Mouse (Mus musculus) embryonic fibroblast, embryonic 13.5 days (primary cell): ENCODE data around the gene E130308A19Rik.

Source experiments
- CTCF ChIP-seq: IDR thresholded peaks from 2 replicates; pipeline ENCODE4 v1.5.1; 2011; ENCODE audit warnings: mild to moderate bottlenecking, control low read depth, low read length, moderate library complexity, borderline replicate concordance; ENCODE audit not compliant: insufficient read depth
- POLR2A ChIP-seq: IDR thresholded peaks from 2 replicates; pipeline ENCODE4 v1.6.1; 2011; ENCODE audit warnings: low read depth, mild to moderate bottlenecking, control low read depth, low read length, moderate library complexity

- no peak for TF ChIP-seq POLR2A
- no peak for TF ChIP-seq CTCF
These were observed 38.7 kb upstream of the E130308A19Rik start for GRCm38 (mm10) chr4:59587215-59587871.
